Mouse (Mus musculus): Measurements from ENCODE around the gene Gm44511. TPM values are rescaled to one million over a fixed set of nuclear protein-coding genes. Genes with fewer than 3 reads are reported as not detected.
"Not testable (repeated sequence)": the region's sequence is repeated elsewhere in the genome, so short reads cannot be mapped to it uniquely, and the experiment has no call there.

Gm44511 gene
- total RNA-seq, 2 experiments from 2014 or later, result not detected

DNA sequence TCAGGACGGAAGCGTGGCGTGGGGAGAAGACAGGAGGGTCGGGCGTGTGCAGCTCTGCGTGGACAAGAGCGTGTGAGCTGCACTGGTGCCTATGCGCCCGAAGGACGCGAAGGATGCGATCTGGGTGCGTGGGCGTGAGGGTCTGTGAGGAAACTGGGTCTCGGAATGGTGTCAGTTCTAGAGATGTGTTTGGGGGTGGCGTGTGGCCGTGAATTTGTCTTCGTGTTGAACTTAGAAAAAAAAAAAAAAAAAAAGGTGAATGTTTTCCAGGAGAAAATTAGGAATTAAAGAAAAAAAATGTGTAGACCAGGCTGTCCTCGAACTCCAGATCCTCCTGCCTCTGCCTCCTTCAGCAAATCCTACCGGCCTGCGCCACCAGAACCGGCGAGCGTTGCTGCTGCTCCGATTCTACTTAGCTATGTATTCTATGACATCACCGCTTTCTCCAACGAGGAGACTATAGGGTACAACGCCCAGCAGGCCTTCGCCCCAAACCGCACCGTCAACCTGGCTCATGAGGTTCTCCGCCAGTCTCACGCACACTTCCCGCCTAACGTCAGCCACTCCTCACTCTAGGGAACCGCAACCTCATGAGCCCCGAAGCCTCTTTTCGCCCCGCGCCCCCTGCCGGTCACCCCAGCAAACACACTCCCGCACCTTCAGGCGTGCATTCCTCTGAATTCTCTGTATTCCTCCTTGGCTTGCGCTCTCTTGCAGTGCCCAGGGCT lies 65.5 kb downstream of the Gm44511 start:
- peak; percentile 92 for DNase-seq

GRCm38 (mm10) chr6:128760016-128760415 lies 66.1 kb downstream of the Gm44511 start:
- DNase-seq, result peak; percentile 95

DNA sequence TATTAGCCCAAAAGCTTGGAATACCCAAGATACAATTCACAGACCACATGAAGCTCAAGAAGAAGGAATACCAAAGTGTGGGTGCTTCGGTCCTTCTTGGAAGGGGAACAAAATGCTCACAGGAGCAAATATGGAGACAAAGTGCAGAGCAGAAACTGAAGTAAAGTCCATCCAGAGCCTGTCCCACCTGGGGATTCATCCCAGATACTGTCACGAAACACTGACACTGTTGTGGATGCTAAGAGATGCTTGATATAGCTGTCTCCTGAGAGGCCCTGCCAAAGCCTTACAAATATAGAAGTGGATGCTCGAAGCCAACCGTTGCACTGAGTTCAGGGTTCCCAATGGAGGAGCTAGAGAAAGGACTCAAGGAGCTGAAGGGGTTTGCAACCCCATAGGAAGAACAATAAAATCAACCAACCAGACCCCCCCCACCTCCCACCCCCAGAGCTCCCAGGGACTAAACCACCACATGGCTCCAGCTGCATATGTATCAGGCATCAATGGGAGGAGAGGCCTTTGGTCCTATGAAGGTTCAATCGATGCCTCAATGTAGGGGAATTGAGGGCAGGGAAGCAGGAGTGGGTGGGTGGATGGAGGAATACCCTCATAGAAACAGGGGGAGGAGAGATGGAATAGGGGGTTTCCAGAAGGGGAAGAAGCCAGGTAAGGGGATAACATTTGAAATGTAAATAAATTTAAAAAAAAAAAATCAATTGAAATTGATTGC lies 66.7 kb downstream of the Gm44511 start:
- no peak for DNase-seq

GRCm38 (mm10) chr6:128755402-128755763 lies 70.7 kb downstream of the Gm44511 start:
- not testable (repeated sequence) for DNase-seq

GRCm38 (mm10) chr6:128754748-128755401 lies 71.2 kb downstream of the Gm44511 start:
- not testable (repeated sequence) for DNase-seq

DNA sequence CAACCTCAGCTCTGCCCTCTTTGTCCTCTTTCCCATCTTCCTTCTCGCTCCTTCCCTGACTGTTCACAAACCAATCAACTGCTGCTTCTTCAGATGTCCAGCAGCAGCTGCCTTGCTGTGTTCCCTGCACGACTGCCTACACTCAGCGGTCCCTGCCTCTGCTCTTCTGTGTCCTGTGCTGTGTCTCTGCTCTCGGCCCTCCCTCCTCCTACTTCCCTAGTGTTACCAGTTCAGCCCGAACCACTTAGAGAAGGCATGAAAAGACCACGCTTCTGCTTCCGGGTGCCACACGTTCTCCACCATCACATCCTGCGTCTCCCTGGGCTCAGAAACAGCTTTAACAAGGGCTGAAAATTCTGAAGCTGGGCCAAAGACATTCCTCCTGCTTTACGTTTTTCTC lies 71.8 kb downstream of the Gm44511 start:
- DNase-seq, result not testable (repeated sequence)

- peak; percentile 85 for DNase-seq
Observed at GRCm38 (mm10) chr6:128753610-128754224, 72.4 kb downstream of the Gm44511 start.

GRCm38 (mm10) chr6:128747006-128747405 lies 79.1 kb downstream of the Gm44511 start:
- not testable (repeated sequence) for DNase-seq

DNA sequence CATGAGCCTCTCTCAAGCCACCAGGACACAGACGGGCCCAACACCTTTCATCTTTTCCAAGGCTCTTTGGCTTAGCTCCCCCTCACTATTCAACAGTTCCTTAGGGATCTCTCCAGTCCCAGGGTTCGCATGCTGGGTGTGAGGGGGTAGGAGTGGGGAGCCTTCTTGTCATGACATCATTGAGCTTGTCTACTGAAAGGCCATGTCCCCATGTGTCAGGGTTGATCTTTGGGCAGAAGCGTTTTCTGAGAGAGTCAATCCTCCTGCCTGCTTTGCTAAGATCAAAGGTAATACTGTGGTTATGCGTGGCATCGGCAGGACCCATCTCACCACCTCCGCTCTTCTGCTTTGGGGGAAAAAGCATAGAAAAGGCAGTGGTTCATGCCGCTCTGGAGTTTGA lies 88.7 kb downstream of the Gm44511 start:
- DNase-seq, result no peak

DNA sequence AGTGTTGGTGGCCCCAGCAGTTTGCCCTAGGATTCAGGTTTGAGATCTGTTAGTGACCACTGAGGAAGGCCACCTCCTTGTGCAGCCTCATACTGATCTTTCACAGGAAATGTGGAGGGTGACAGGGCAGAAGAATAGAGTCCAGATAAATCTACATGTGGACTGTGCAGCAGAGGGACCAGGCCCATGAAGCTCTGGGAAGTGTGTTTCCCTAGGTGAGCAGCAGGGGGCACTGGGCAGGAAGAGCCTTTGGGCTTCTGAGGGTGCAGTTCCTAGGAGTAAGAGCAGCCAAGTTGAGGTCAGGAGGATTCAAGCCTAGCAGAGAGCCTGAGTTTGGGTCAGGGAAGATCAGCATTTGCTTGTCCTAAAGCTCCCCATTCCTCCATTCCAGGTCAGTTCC lies 90.0 kb downstream of the Gm44511 start:
- DNase-seq, result peak; percentile 46

- DNase-seq, result no peak
Observed at GRCm38 (mm10) chr6:128734896-128735295, 91.2 kb downstream of the Gm44511 start.

DNA sequence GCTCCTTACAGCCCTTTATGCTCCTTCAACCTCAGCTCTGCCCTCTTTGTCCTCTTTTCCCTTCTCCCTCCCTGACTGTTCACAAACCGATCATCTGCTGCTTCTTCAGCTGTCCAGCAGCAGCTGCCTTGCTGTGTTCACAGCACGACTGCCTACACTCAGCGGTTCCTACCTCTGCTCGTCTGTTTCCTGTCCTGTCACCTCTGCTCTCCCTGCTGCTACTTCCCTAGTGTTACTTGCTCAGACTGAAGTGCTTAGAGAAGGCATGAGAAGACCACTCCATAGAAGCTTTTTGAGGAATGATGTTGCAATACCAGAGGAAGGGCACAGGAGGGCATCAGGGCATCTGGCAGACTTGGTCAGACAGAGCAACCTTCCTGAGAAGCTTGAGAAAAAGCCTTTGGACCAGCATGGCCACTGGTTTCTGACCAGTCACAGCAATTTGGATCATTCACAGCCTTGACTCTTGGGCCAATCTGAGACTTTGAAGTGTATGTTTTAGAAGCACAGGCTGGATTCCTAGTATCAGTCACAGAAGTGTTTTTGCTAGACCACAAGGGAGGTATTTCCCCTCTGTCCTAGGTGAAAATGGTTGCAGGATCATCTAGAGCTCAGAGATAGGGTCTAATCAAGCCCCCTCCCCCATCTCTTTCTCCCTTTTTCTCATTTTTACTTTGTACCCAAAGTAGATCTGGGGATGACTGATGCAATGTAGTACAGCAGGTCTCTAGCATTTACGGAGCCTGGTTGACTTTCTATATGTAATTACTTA lies 92.0 kb downstream of the Gm44511 start:
- no peak for DNase-seq

GRCm38 (mm10) chr6:128732032-128732431 lies 94.1 kb downstream of the Gm44511 start:
- DNase-seq, result no peak

Other genes with a start within 250 kb of the Gm44511 start
- 1 to 10 TPM; 1.1 to 1.7 TPM for gene A2ml1, start 244.7 kb downstream of the Gm44511 start, total RNA-seq (2021)
- gene Klrb1a, start 202.8 kb downstream of the Gm44511 start, total RNA-seq (2021), result under 1 TPM in 1 of 2 experiments, not detected in 1; 0.30 TPM
- 1 to 10 TPM; 3.6 to 6.0 TPM for gene Clec2h, start 163.9 kb downstream of the Gm44511 start, total RNA-seq (2021)
- not detected for gene Klrb1, start 103.3 kb downstream of the Gm44511 start, total RNA-seq (2021)
- under 1 TPM; 0.54 to 0.55 TPM for gene Klrb1c, start 37.1 kb downstream of the Gm44511 start, total RNA-seq (2021)
- gene Klrb1b, start within 50 bp of the Gm44511 start, total RNA-seq (2021), result under 1 TPM; 0.33 to 0.72 TPM
- gene Clec2i, start 61.3 kb upstream of the Gm44511 start, total RNA-seq (2021), result under 1 TPM; 0.30 to 0.39 TPM
- gene BC035044, start 64.8 kb upstream of the Gm44511 start, total RNA-seq (2021), result 1 to 10 TPM; 1.6 to 2.5 TPM
- gene Clec2g, start 108.1 kb upstream of the Gm44511 start, total RNA-seq (2021), result 1 to 10 TPM; 4.5 to 6.2 TPM
- gene Klrb1f, start 219.6 kb upstream of the Gm44511 start, total RNA-seq (2021), result under 1 TPM; 0.42 to 0.48 TPM

All from adrenal gland, postnatal 10 days (tissue).